14 mouse cellular contexts compared by ENCODE assay signal in genomic region chr5:117146165-117146564, GRCm38 (mm10).
"Had no signal": no experiment of that assay in that cellular context is flagged by ENCODE, and none has a peak within 500 bp of the region (broad histone marks: within the 10 kb centered on the region; RNA-seq: fewer than 3 reads in every experiment).

No protein-coding gene starts in this region.

- DNase-seq: kidney, adult 18-20 months; kidney, postnatal 25 days; liver; lung, adult 2 months; lung, postnatal 36 days; midbrain, embryonic 14.5 days; right cerebral cortex, adult 18-20 months; right cerebral cortex, postnatal 25 days had no signal

- H3K4me2 ChIP-seq: intestine, embryonic 15.5 days; limb, embryonic 12.5 days; neural tube, embryonic 15.5 days had no signal

- H3K27me3 ChIP-seq: intestine, embryonic 15.5 days; limb, embryonic 12.5 days; neural tube, embryonic 15.5 days had no signal

- H3K4me1 ChIP-seq: intestine, embryonic 15.5 days; limb, embryonic 12.5 days; neural tube, embryonic 15.5 days had no signal

- ATAC-seq: intestine, embryonic 15.5 days; lung, postnatal 0 days had no signal

- H3K9me3 ChIP-seq: intestine, embryonic 15.5 days; neural tube, embryonic 15.5 days had no signal

- H3K9ac ChIP-seq: intestine, embryonic 15.5 days; limb, embryonic 12.5 days; liver, embryonic 14.5 days; neural tube, embryonic 15.5 days had no signal

- H3K4me3 ChIP-seq: intestine, embryonic 15.5 days; limb, embryonic 12.5 days; myocyte; neural tube, embryonic 15.5 days had no signal

- H3K36me3 ChIP-seq: intestine, embryonic 15.5 days; limb, embryonic 12.5 days; neural tube, embryonic 15.5 days had no signal

- H3K27ac ChIP-seq: intestine, embryonic 15.5 days; limb, embryonic 12.5 days; liver, embryonic 14.5 days; neural tube, embryonic 15.5 days had no signal
